Mouse (Mus musculus): ENCODE results near the gene Stxbp1.

Stxbp1 gene

GRCm38 (mm10) chr2:32798251-32798962 lies 48.6 kb downstream of the Stxbp1 start:
- CTCF ChIA-PET, result no interaction called here

GRCm38 (mm10) chr2:32795748-32796418 lies 51.2 kb downstream of the Stxbp1 start:
- CTCF ChIA-PET, result no interaction called here

- CTCF ChIA-PET, result no interaction called here
Observed at GRCm38 (mm10) chr2:32791297-32791696, 55.7 kb downstream of the Stxbp1 start.

GRCm38 (mm10) chr2:32788581-32788980 lies 58.5 kb downstream of the Stxbp1 start:
- CTCF ChIA-PET, result no interaction called here

GRCm38 (mm10) chr2:32787176-32787575 lies 59.9 kb downstream of the Stxbp1 start:
- CTCF ChIA-PET, result interaction anchor here (0.8 kb wide), 1 partner anchor 67 kb away, joined by 3 read pairs; no protein-coding TSS in a partner anchor

GRCm38 (mm10) chr2:32784048-32784681 lies 62.9 kb downstream of the Stxbp1 start, which contains the start of gene Cfap157:
Gene Cfap157, minus strand, starts transcription at chr2:32784428.
- CTCF ChIA-PET, result no interaction called here

- CTCF ChIA-PET, result interaction anchor here (1.1 kb wide), 1 partner anchor 73 kb away, joined by 3 read pairs; no protein-coding TSS in a partner anchor
Observed at GRCm38 (mm10) chr2:32781710-32782109, 65.3 kb downstream of the Stxbp1 start.

- CTCF ChIA-PET, result interaction anchor here (0.6 to 1.3 kb wide), 2 partner anchors 74 to 145 kb away, joined by 3 to 8 read pairs; no protein-coding TSS in a partner anchor
Observed at GRCm38 (mm10) chr2:32779714-32780113, 67.3 kb downstream of the Stxbp1 start.

- CTCF ChIA-PET, result interaction anchor here (0.6 to 1.3 kb wide), 3 partner anchors 74 to 144 kb away, joined by 3 to 8 read pairs (median 3); no protein-coding TSS in a partner anchor
Observed at GRCm38 (mm10) chr2:32779131-32779530, 67.9 kb downstream of the Stxbp1 start.

GRCm38 (mm10) chr2:32778081-32778480 lies 69.0 kb downstream of the Stxbp1 start:
- CTCF ChIA-PET, result interaction anchor here (0.7 kb wide), 2 partner anchors 10 to 56 kb away, joined by 3 to 6 read pairs; no protein-coding TSS in a partner anchor

GRCm38 (mm10) chr2:32776192-32776591 lies 70.9 kb downstream of the Stxbp1 start:
- CTCF ChIA-PET, result interaction anchor here (0.7 kb wide), 1 partner anchor 64 kb away, joined by 3 read pairs; no protein-coding TSS in a partner anchor

- CTCF ChIA-PET, result interaction anchor here (0.5 to 0.6 kb wide), 2 partner anchors 71 to 1639 kb away, joined by 7 to 14 read pairs; no protein-coding TSS in a partner anchor
Observed at GRCm38 (mm10) chr2:32775359-32776074, 71.5 kb downstream of the Stxbp1 start, which contains the start of the genes Ttc16 and Ptrh1. Gene Ttc16, minus strand, starts transcription at chr2:32775633. Gene Ptrh1, plus strand, starts transcription at chr2:32775786.

- CTCF ChIA-PET, result no interaction called here
Observed at GRCm38 (mm10) chr2:32772626-32773279, 74.3 kb downstream of the Stxbp1 start.

GRCm38 (mm10) chr2:32771886-32772285 lies 75.2 kb downstream of the Stxbp1 start:
- CTCF ChIA-PET, result no interaction called here

- CTCF ChIA-PET, result no interaction called here
Observed at GRCm38 (mm10) chr2:32769327-32770085, 77.5 kb downstream of the Stxbp1 start.

- CTCF ChIA-PET, result interaction anchor here (0.6 kb wide), 2 partner anchors 9 to 52 kb away, joined by 3 to 4 read pairs; no protein-coding TSS in a partner anchor
Observed at GRCm38 (mm10) chr2:32768661-32769285, 78.3 kb downstream of the Stxbp1 start.

GRCm38 (mm10) chr2:32767241-32767640 lies 79.8 kb downstream of the Stxbp1 start:
- CTCF ChIA-PET, result no interaction called here

- CTCF ChIA-PET, result no interaction called here
Observed at GRCm38 (mm10) chr2:32763353-32763752, 83.7 kb downstream of the Stxbp1 start.

GRCm38 (mm10) chr2:32761859-32762258 lies 85.2 kb downstream of the Stxbp1 start:
- CTCF ChIA-PET, result no interaction called here

- CTCF ChIA-PET, result no interaction called here
Observed at GRCm38 (mm10) chr2:32761361-32761760, 85.7 kb downstream of the Stxbp1 start.
